Mouse (Mus musculus): Measurements from ENCODE around the gene Cyb5d1.

DNA sequence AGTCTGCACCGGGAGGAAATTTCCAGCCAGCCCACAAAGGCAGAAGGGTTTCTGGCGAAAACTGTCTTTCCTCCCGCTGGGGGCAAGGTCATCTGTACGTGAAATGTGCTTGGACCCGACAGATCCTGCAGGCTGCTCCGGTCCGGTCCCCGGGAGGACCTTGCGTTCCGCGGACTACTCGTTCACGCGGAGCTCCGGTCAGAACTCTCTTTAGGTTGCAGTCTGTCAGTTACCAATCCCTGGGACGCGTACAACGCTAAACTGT lies 14.5 kb upstream of the Cyb5d1 start:
- no peak for TF ChIP-seq CTCF (IDR thresholded peaks at IDR 0.05; ENCODE audit: control insufficient read depth, insufficient read depth, low read length)
- TF ChIP-seq POLR2A (IDR thresholded peaks at IDR 0.05; ENCODE audit: borderline replicate concordance, control insufficient read depth, low read depth, low read length) = no peak; the same call in 1 of the 2 replicates

Measured in bone marrow, adult 2 months (tissue).